Mouse (Mus musculus): ENCODE results near the gene Fam160a1. TPM values are rescaled to one million over a fixed set of nuclear protein-coding genes. Genes with fewer than 3 reads are reported as not detected.

Fam160a1 gene
- polyA plus RNA-seq, 1 experiment from 2014 or later = 4.6 TPM

- H3K27me3 ChIP-seq (replicated peaks) = no peaks in the 10 kb centered on the region
- ATAC-seq (ENCODE audit: insufficient read depth, low FRiP score, low read depth) = no peak
- H3K36me3 ChIP-seq = no peaks in the 10 kb centered on the region
Measured at GRCm38 (mm10) chr3:85733939-85734729, 83.0 kb downstream of the Fam160a1 start.

GRCm38 (mm10) chr3:85727171-85727570 is 89.9 kb downstream of the Fam160a1 start:
- H3K9me3 ChIP-seq = no peaks in the 10 kb centered on the region
- no peak overlapping the region for H3K4me2 ChIP-seq
- no peak overlapping the region for H3K4me3 ChIP-seq (replicated peaks)
- no peaks in the 10 kb centered on the region for H3K36me3 ChIP-seq
- no peaks in the 10 kb centered on the region for H3K4me1 ChIP-seq
- no peaks in the 10 kb centered on the region for H3K27me3 ChIP-seq (replicated peaks)
- WGBS = 61% methylated on average over 2 of the region's 2 CpGs
- no peak overlapping the region for H3K9ac ChIP-seq
- no peak for ATAC-seq (ENCODE audit: insufficient read depth, low FRiP score, low read depth)
- no peak overlapping the region for H3K27ac ChIP-seq

More at GRCm38 (mm10) chr3:85733939-85734729, 83.0 kb downstream of the Fam160a1 start:
- no peak overlapping the region for H3K27ac ChIP-seq
- no peak overlapping the region for H3K9ac ChIP-seq
- H3K4me3 ChIP-seq (replicated peaks) = no peak overlapping the region
- WGBS = 72% methylated on average over 5 of the region's 5 CpGs
- no peak overlapping the region for H3K4me2 ChIP-seq
- H3K9me3 ChIP-seq = no peaks in the 10 kb centered on the region
- H3K4me1 ChIP-seq = no peaks in the 10 kb centered on the region

GRCm38 (mm10) chr3:85725971-85726370 is 91.1 kb downstream of the Fam160a1 start:
- H3K27ac ChIP-seq = no peak overlapping the region
- no peak for ATAC-seq (ENCODE audit: insufficient read depth, low FRiP score, low read depth)
- H3K9me3 ChIP-seq = no peaks in the 10 kb centered on the region
- H3K4me1 ChIP-seq = no peaks in the 10 kb centered on the region
- H3K4me2 ChIP-seq = no peak overlapping the region
- no peak overlapping the region for H3K4me3 ChIP-seq (replicated peaks)
- no peaks in the 10 kb centered on the region for H3K27me3 ChIP-seq (replicated peaks)
- WGBS = 67% methylated on average over 3 of the region's 3 CpGs
- no peak overlapping the region for H3K9ac ChIP-seq
- no peaks in the 10 kb centered on the region for H3K36me3 ChIP-seq

- Histone ChIP-seq H3K4me1 (no peaks in the 10 kb centered on the region), H3K9ac (no peak overlapping the region), H3K27me3 (replicated peaks) (no peaks in the 10 kb centered on the region), H3K36me3 (no peaks in the 10 kb centered on the region), H3K4me3 (replicated peaks) (no peak overlapping the region), H3K4me2 (no peak overlapping the region), H3K9me3 (no peaks in the 10 kb centered on the region), H3K27ac (no peak overlapping the region)
- WGBS = 60% methylated on average over 2 of the region's 2 CpGs
- ATAC-seq (ENCODE audit: insufficient read depth, low FRiP score, low read depth) = peak; percentile 81; the same call in 1 of the 2 replicates
Measured at GRCm38 (mm10) chr3:85725110-85725509, 92.0 kb downstream of the Fam160a1 start.

- no peaks in the 10 kb centered on the region for H3K4me1 ChIP-seq
- no peak overlapping the region for H3K27ac ChIP-seq
- no peak for ATAC-seq (ENCODE audit: insufficient read depth, low FRiP score, low read depth)
- H3K36me3 ChIP-seq = no peaks in the 10 kb centered on the region
- H3K4me3 ChIP-seq (replicated peaks) = no peak overlapping the region
- no peaks in the 10 kb centered on the region for H3K9me3 ChIP-seq
- H3K9ac ChIP-seq = no peak overlapping the region
- no peaks in the 10 kb centered on the region for H3K27me3 ChIP-seq (replicated peaks)
- WGBS = 78% methylated on average over 6 of the region's 6 CpGs
- no peak overlapping the region for H3K4me2 ChIP-seq
Measured at GRCm38 (mm10) chr3:85722581-85722980, 94.5 kb downstream of the Fam160a1 start.

GRCm38 (mm10) chr3:85715764-85716297 is 101.3 kb downstream of the Fam160a1 start:
- Histone ChIP-seq H3K27me3 (replicated peaks) (no peaks in the 10 kb centered on the region), H3K36me3 (no peaks in the 10 kb centered on the region), H3K9me3 (no peaks in the 10 kb centered on the region), H3K4me2 (no peak overlapping the region), H3K27ac (no peak overlapping the region), H3K9ac (no peak overlapping the region), H3K4me1 (no peaks in the 10 kb centered on the region), H3K4me3 (replicated peaks) (no peak overlapping the region)
- WGBS = 73% methylated on average over 4 of the region's 4 CpGs
- ATAC-seq (ENCODE audit: insufficient read depth, low FRiP score, low read depth) = no peak

GRCm38 (mm10) chr3:85713936-85714709 is 103.0 kb downstream of the Fam160a1 start:
- H3K27me3 ChIP-seq (replicated peaks) = no peaks in the 10 kb centered on the region
- no peaks in the 10 kb centered on the region for H3K4me1 ChIP-seq
- H3K4me3 ChIP-seq (replicated peaks) = no peak overlapping the region
- no peak overlapping the region for H3K27ac ChIP-seq
- H3K36me3 ChIP-seq = no peaks in the 10 kb centered on the region
- no peak overlapping the region for H3K9ac ChIP-seq
- no peaks in the 10 kb centered on the region for H3K9me3 ChIP-seq
- no peak for ATAC-seq (ENCODE audit: insufficient read depth, low FRiP score, low read depth)
- no peak overlapping the region for H3K4me2 ChIP-seq
- 80% methylated on average over 7 of the region's 7 CpGs for WGBS

- Histone ChIP-seq H3K4me1 (no peaks in the 10 kb centered on the region), H3K9ac (no peak overlapping the region), H3K27me3 (replicated peaks) (no peaks in the 10 kb centered on the region), H3K27ac (no peak overlapping the region), H3K36me3 (no peaks in the 10 kb centered on the region), H3K4me2 (no peak overlapping the region), H3K4me3 (replicated peaks) (no peak overlapping the region), H3K9me3 (no peaks in the 10 kb centered on the region)
- WGBS = 40% methylated on average over 8 of the region's 8 CpGs
- peak; percentile 31; the same call in 1 of the 2 replicates for ATAC-seq (ENCODE audit: insufficient read depth, low FRiP score, low read depth)
Measured at GRCm38 (mm10) chr3:85710695-85711094, 106.4 kb downstream of the Fam160a1 start.

- Histone ChIP-seq H3K36me3 (no peaks in the 10 kb centered on the region), H3K4me2 (no peak overlapping the region), H3K9me3 (no peaks in the 10 kb centered on the region), H3K4me3 (replicated peaks) (no peak overlapping the region), H3K27ac (no peak overlapping the region), H3K9ac (no peak overlapping the region), H3K27me3 (replicated peaks) (no peaks in the 10 kb centered on the region), H3K4me1 (no peaks in the 10 kb centered on the region)
- no peak for ATAC-seq (ENCODE audit: insufficient read depth, low FRiP score, low read depth)
- WGBS = 38% methylated on average over 7 of the region's 7 CpGs
Measured at GRCm38 (mm10) chr3:85707421-85707820, 109.7 kb downstream of the Fam160a1 start.

GRCm38 (mm10) chr3:85703141-85703882 is 113.8 kb downstream of the Fam160a1 start:
- 53% methylated on average over 6 of the region's 6 CpGs for WGBS
- H3K27ac ChIP-seq = peak overlapping the region; percentile 40
- peak; percentile 86 for ATAC-seq (ENCODE audit: insufficient read depth, low FRiP score, low read depth)

GRCm38 (mm10) chr3:85698496-85698895 is 118.6 kb downstream of the Fam160a1 start:
- WGBS = 87% methylated on average over 4 of the region's 4 CpGs
- Histone ChIP-seq H3K9ac (no peak overlapping the region), H3K4me2 (no peak overlapping the region), H3K36me3 (no peaks in the 10 kb centered on the region), H3K4me3 (replicated peaks) (no peak overlapping the region), H3K27ac (no peak overlapping the region), H3K9me3 (no peaks in the 10 kb centered on the region), H3K27me3 (replicated peaks) (no peaks in the 10 kb centered on the region), H3K4me1 (no peaks in the 10 kb centered on the region)
- ATAC-seq (ENCODE audit: insufficient read depth, low FRiP score, low read depth) = no peak

More at GRCm38 (mm10) chr3:85703141-85703882, 113.8 kb downstream of the Fam160a1 start:
- no peak overlapping the region for H3K9ac ChIP-seq
- H3K4me1 ChIP-seq = no peaks in the 10 kb centered on the region
- H3K27me3 ChIP-seq (replicated peaks) = no peaks in the 10 kb centered on the region
- no peaks in the 10 kb centered on the region for H3K36me3 ChIP-seq
- H3K9me3 ChIP-seq = no peaks in the 10 kb centered on the region
- no peak overlapping the region for H3K4me2 ChIP-seq
- no peak overlapping the region for H3K4me3 ChIP-seq (replicated peaks)
